ENCODE assay signal across 20 mouse cellular contexts in genomic region chr7:143162051-143162450, GRCm38 (mm10). TPM values are rescaled to one million over a fixed set of nuclear protein-coding genes. Genes with fewer than 3 reads are reported as not detected.
DNase-seq lines count a peak whose midpoint lies in the region; ATAC-seq lines count a peak whose summit lies in the region.
"Had no signal": no experiment of that assay in that cellular context is flagged by ENCODE, and none has a peak within 500 bp of the region (broad histone marks: within the 10 kb centered on the region; RNA-seq: fewer than 3 reads in every experiment).

No protein-coding gene starts in this region.

- no peak for ATAC-seq in granulocyte monocyte progenitor cell, adult 5-6 weeks (replicated peaks; ENCODE audit: poor library complexity, severe bottlenecking)
- ATAC-seq: CD4-positive, CD25-positive, alpha-beta regulatory T cell, adult 4 months; forebrain, embryonic 13.5 days; forebrain, embryonic 15.5 days; forebrain, postnatal 0 days had no signal

- DNase-seq in adrenal gland, adult 2 months, result peak; percentile 57
- DNase-seq in adrenal gland, adult 18-20 months (ENCODE audit: low spot score in 2 of 2), result no peak
- DNase-seq in adrenal gland, postnatal 36 days, result peak; percentile 38 to 42
- no peak for DNase-seq in adrenal gland, postnatal 10 days
- DNase-seq in 3T3-L1 (ENCODE audit: low read depth, low spot score), result peak; percentile 50
- peak; percentile 45 for DNase-seq in Muller cell, postnatal 12 days (ENCODE audit: inconsistent ontology term)
- DNase-seq in layer of hippocampus, adult 9-11 months, result no peak
- DNase-seq: B cell, adult 2 months; cerebellum, adult 11-12 months; cerebellum, adult 2 months; cerebellum, adult 9-10 months; cerebellum, postnatal 10 days; cerebellum, postnatal 25 days; forebrain, postnatal 0 days had no signal

RNA-seq across cellular contexts. Expression of gene Kcnq1, which starts 55.9 kb away (rescaled TPM):
- total RNA-seq in adrenal gland, adult 2 months (2021), result 1 to 10 TPM; 1.9 to 4.1 TPM
- 14.2 and 17.2 TPM in 2 replicates for polyA plus RNA-seq in adrenal gland, adult 2 months (2012; rRNA removed)
- 1 to 10 TPM; 3.2 to 6.0 TPM for total RNA-seq in adrenal gland, adult 18-20 months (2021)
- total RNA-seq in adrenal gland, postnatal 36 days (2021), result 1 to 10 TPM; 2.9 to 7.6 TPM
- 1 to 10 TPM; 4.4 to 5.0 TPM for total RNA-seq in adrenal gland, postnatal 10 days (2021)
- not detected in 2 replicates for total RNA-seq in granulocyte monocyte progenitor cell, adult 5-6 weeks (2014; fragmentation: Nextera tagmentation)
- not detected in 2 replicates for total RNA-seq in granulocyte monocyte progenitor cell, adult 5-6 weeks (2017)
- total RNA-seq: CH12.LX, G1E had no signal
- polyA plus RNA-seq: CD4-positive, CD25-positive, alpha-beta regulatory T cell, adult 4 months; G1E had no signal

Comparison
In these comparisons a context has a peak if more than half of its experiments do, and no peak if none do; other contexts are left out.
1. DNase-seq: peak in adrenal gland, adult 2 months (single experiment), adrenal gland, postnatal 36 days (2 of 2), 3T3-L1 (single experiment) and Muller cell, postnatal 12 days (single experiment); none in adrenal gland, adult 18-20 months (0 of 2), adrenal gland, postnatal 10 days (single experiment) and layer of hippocampus, adult 9-11 months (single experiment).